Mouse (Mus musculus) mesoderm, embryonic 11.5 days (tissue): Measurements from ENCODE around the gene Herc2.

Experiments
- DNase-seq: peaks from one replicate; pipeline ENCODE4 v3.0.0-alpha.2; 2012; ENCODE audit warnings: low read depth, low spot score

Herc2 gene

GRCm38 (mm10) chr7:56066136-56066535 lies 16.1 kb downstream of the Herc2 start:
- DNase-seq = no peak

- DNase-seq = no peak
Observed at GRCm38 (mm10) chr7:56066634-56067033, 16.6 kb downstream of the Herc2 start.

GRCm38 (mm10) chr7:56071724-56072123 lies 21.7 kb downstream of the Herc2 start:
- no peak for DNase-seq

- DNase-seq = no peak
Observed at GRCm38 (mm10) chr7:56083034-56083433, 33.0 kb downstream of the Herc2 start.

- no peak for DNase-seq
Observed at GRCm38 (mm10) chr7:56089097-56089496, 39.1 kb downstream of the Herc2 start.

GRCm38 (mm10) chr7:56091445-56091844 lies 41.4 kb downstream of the Herc2 start:
- DNase-seq = no peak

GRCm38 (mm10) chr7:56102293-56102847 lies 52.4 kb downstream of the Herc2 start:
- DNase-seq = no peak

GRCm38 (mm10) chr7:56112999-56113398 lies 63.0 kb downstream of the Herc2 start:
- no peak for DNase-seq

- no peak for DNase-seq
Observed at GRCm38 (mm10) chr7:56114148-56114547, 64.2 kb downstream of the Herc2 start.

- DNase-seq = no peak
Observed at GRCm38 (mm10) chr7:56120968-56121367, 71.0 kb downstream of the Herc2 start.

- no peak for DNase-seq
Observed at GRCm38 (mm10) chr7:56121425-56121824, 71.4 kb downstream of the Herc2 start.

- DNase-seq = no peak
Observed at GRCm38 (mm10) chr7:56128080-56128479, 78.1 kb downstream of the Herc2 start.

GRCm38 (mm10) chr7:56129577-56129976 lies 79.6 kb downstream of the Herc2 start:
- no peak for DNase-seq

GRCm38 (mm10) chr7:56131548-56131947 lies 81.6 kb downstream of the Herc2 start:
- DNase-seq = no peak

- DNase-seq = no peak
Observed at GRCm38 (mm10) chr7:56138706-56139105, 88.7 kb downstream of the Herc2 start.

- DNase-seq = no peak
Observed at GRCm38 (mm10) chr7:56146424-56146823, 96.4 kb downstream of the Herc2 start.

GRCm38 (mm10) chr7:56148925-56149324 lies 98.9 kb downstream of the Herc2 start:
- DNase-seq = no peak

GRCm38 (mm10) chr7:56151885-56152676 lies 102.1 kb downstream of the Herc2 start:
- DNase-seq = no peak

GRCm38 (mm10) chr7:56153161-56153560 lies 103.2 kb downstream of the Herc2 start:
- no peak for DNase-seq

GRCm38 (mm10) chr7:56153625-56154024 lies 103.6 kb downstream of the Herc2 start:
- no peak for DNase-seq

- no peak for DNase-seq
Observed at GRCm38 (mm10) chr7:56163316-56163715, 113.3 kb downstream of the Herc2 start.

- peak; percentile 4 for DNase-seq
Observed at GRCm38 (mm10) chr7:56168713-56169112, 118.7 kb downstream of the Herc2 start.

GRCm38 (mm10) chr7:56177371-56177770 lies 127.4 kb downstream of the Herc2 start:
- no peak for DNase-seq
